Mouse (Mus musculus): ENCODE results near the gene Stn1. TPM values are rescaled to one million over a fixed set of nuclear protein-coding genes. Genes with fewer than 3 reads are reported as not detected.

The Stn1 gene
- polyA plus RNA-seq, 1 experiment from 2014 or later, result 30.9 TPM

- no peaks in the 10 kb centered on the region for H3K9me3 ChIP-seq (ENCODE audit: control insufficient read depth, low read length)
- ATAC-seq (ENCODE audit: low FRiP score), result no peak
- H3K9ac ChIP-seq, result no peak overlapping the region
- peaks cover 11% of the 10 kb centered on the region for H3K4me1 ChIP-seq (replicated peaks; ENCODE audit: control insufficient read depth, insufficient read depth, low read length)
- H3K4me2 ChIP-seq (replicated peaks), result no peak overlapping the region
- H3K27ac ChIP-seq, result no peak overlapping the region
- H3K4me3 ChIP-seq (replicated peaks; ENCODE audit: low read length), result no peak overlapping the region
- DNase-seq (ENCODE audit: low spot score), result peak; percentile 80
- no peaks in the 10 kb centered on the region for H3K36me3 ChIP-seq (replicated peaks; ENCODE audit: control insufficient read depth, insufficient read depth)
- no peaks in the 10 kb centered on the region for H3K27me3 ChIP-seq (ENCODE audit: control insufficient read depth, insufficient read depth, low read length)
- 53% methylated on average over 27 of the region's 27 CpGs for WGBS
These were observed 29.9 kb downstream of the Stn1 start for GRCm38 (mm10) chr19:47507128-47508121.

GRCm38 (mm10) chr19:47503625-47504024 lies 33.7 kb downstream of the Stn1 start:
- 61% methylated on average over 4 of the region's 4 CpGs for WGBS

GRCm38 (mm10) chr19:47502563-47502962 lies 34.7 kb downstream of the Stn1 start:
- no peak overlapping the region for H3K4me2 ChIP-seq (replicated peaks)
- no peaks in the 10 kb centered on the region for H3K27me3 ChIP-seq (ENCODE audit: control insufficient read depth, insufficient read depth, low read length)
- H3K9ac ChIP-seq, result no peak overlapping the region
- no peak overlapping the region for H3K4me3 ChIP-seq (replicated peaks; ENCODE audit: low read length)
- peak; percentile 65 for DNase-seq (ENCODE audit: low spot score)
- no peaks in the 10 kb centered on the region for H3K9me3 ChIP-seq (ENCODE audit: control insufficient read depth, low read length)
- WGBS, result 75% methylated on average over 8 of the region's 8 CpGs
- H3K4me1 ChIP-seq (replicated peaks; ENCODE audit: control insufficient read depth, insufficient read depth, low read length), result no peaks in the 10 kb centered on the region
- ATAC-seq (ENCODE audit: low FRiP score), result no peak
- H3K36me3 ChIP-seq (replicated peaks; ENCODE audit: control insufficient read depth, insufficient read depth), result no peaks in the 10 kb centered on the region
- no peak overlapping the region for H3K27ac ChIP-seq

More at GRCm38 (mm10) chr19:47503625-47504024, 33.7 kb downstream of the Stn1 start:
- no peak overlapping the region for H3K27ac ChIP-seq
- H3K27me3 ChIP-seq (ENCODE audit: control insufficient read depth, insufficient read depth, low read length), result no peaks in the 10 kb centered on the region
- no peak overlapping the region for H3K4me3 ChIP-seq (replicated peaks; ENCODE audit: low read length)
- no peaks in the 10 kb centered on the region for H3K9me3 ChIP-seq (ENCODE audit: control insufficient read depth, low read length)
- ATAC-seq (ENCODE audit: low FRiP score), result no peak
- peak; percentile 56 for DNase-seq (ENCODE audit: low spot score)
- H3K36me3 ChIP-seq (replicated peaks; ENCODE audit: control insufficient read depth, insufficient read depth), result no peaks in the 10 kb centered on the region
- no peak overlapping the region for H3K4me2 ChIP-seq (replicated peaks)
- no peaks in the 10 kb centered on the region for H3K4me1 ChIP-seq (replicated peaks; ENCODE audit: control insufficient read depth, insufficient read depth, low read length)
- H3K9ac ChIP-seq, result no peak overlapping the region

GRCm38 (mm10) chr19:47500389-47501011 lies 36.8 kb downstream of the Stn1 start:
- WGBS, result 67% methylated on average over 11 of the region's 11 CpGs

GRCm38 (mm10) chr19:47499841-47500240 lies 37.5 kb downstream of the Stn1 start:
- Histone ChIP-seq H3K4me3 (replicated peaks; ENCODE audit: low read length) (no peak overlapping the region), H3K4me1 (replicated peaks; ENCODE audit: control insufficient read depth, insufficient read depth, low read length) (no peaks in the 10 kb centered on the region), H3K9ac (no peak overlapping the region), H3K9me3 (ENCODE audit: control insufficient read depth, low read length) (no peaks in the 10 kb centered on the region), H3K36me3 (replicated peaks; ENCODE audit: control insufficient read depth, insufficient read depth) (no peaks in the 10 kb centered on the region), H3K4me2 (replicated peaks) (no peak overlapping the region), H3K27me3 (ENCODE audit: control insufficient read depth, insufficient read depth, low read length) (no peaks in the 10 kb centered on the region), H3K27ac (no peak overlapping the region)
- 86% methylated on average over 5 of the region's 5 CpGs for WGBS
- ATAC-seq (ENCODE audit: low FRiP score), result no peak
- DNase-seq (ENCODE audit: low spot score), result no peak

More at GRCm38 (mm10) chr19:47500389-47501011, 36.8 kb downstream of the Stn1 start:
- DNase-seq (ENCODE audit: low spot score) (no peak), ATAC-seq (ENCODE audit: low FRiP score) (no peak)
- Histone ChIP-seq H3K27me3 (ENCODE audit: control insufficient read depth, insufficient read depth, low read length) (no peaks in the 10 kb centered on the region), H3K27ac (no peak overlapping the region), H3K4me2 (replicated peaks) (no peak overlapping the region), H3K9ac (no peak overlapping the region), H3K36me3 (replicated peaks; ENCODE audit: control insufficient read depth, insufficient read depth) (no peaks in the 10 kb centered on the region), H3K9me3 (ENCODE audit: control insufficient read depth, low read length) (no peaks in the 10 kb centered on the region), H3K4me3 (replicated peaks; ENCODE audit: low read length) (no peak overlapping the region), H3K4me1 (replicated peaks; ENCODE audit: control insufficient read depth, insufficient read depth, low read length) (no peaks in the 10 kb centered on the region)

GRCm38 (mm10) chr19:47498942-47499341 lies 38.4 kb downstream of the Stn1 start:
- DNase-seq (ENCODE audit: low spot score) (no peak), ATAC-seq (ENCODE audit: low FRiP score) (no peak)
- 84% methylated on average over 4 of the region's 4 CpGs for WGBS
- no peaks in the 10 kb centered on the region for H3K9me3 ChIP-seq (ENCODE audit: control insufficient read depth, low read length)
- H3K4me1 ChIP-seq (replicated peaks; ENCODE audit: control insufficient read depth, insufficient read depth, low read length), result peaks cover 3% of the 10 kb centered on the region
- no peaks in the 10 kb centered on the region for H3K27me3 ChIP-seq (ENCODE audit: control insufficient read depth, insufficient read depth, low read length)
- H3K36me3 ChIP-seq (replicated peaks; ENCODE audit: control insufficient read depth, insufficient read depth), result no peaks in the 10 kb centered on the region
- H3K4me3 ChIP-seq (replicated peaks; ENCODE audit: low read length), result no peak overlapping the region
- H3K9ac ChIP-seq, result no peak overlapping the region
- no peak overlapping the region for H3K4me2 ChIP-seq (replicated peaks)
- H3K27ac ChIP-seq, result no peak overlapping the region

GRCm38 (mm10) chr19:47497736-47498135 lies 39.6 kb downstream of the Stn1 start:
- Histone ChIP-seq H3K27me3 (ENCODE audit: control insufficient read depth, insufficient read depth, low read length) (no peaks in the 10 kb centered on the region), H3K9ac (no peak overlapping the region), H3K4me3 (replicated peaks; ENCODE audit: low read length) (no peak overlapping the region), H3K36me3 (replicated peaks; ENCODE audit: control insufficient read depth, insufficient read depth) (no peaks in the 10 kb centered on the region), H3K4me1 (replicated peaks; ENCODE audit: control insufficient read depth, insufficient read depth, low read length) (peaks cover 15% of the 10 kb centered on the region), H3K9me3 (ENCODE audit: control insufficient read depth, low read length) (no peaks in the 10 kb centered on the region), H3K4me2 (replicated peaks) (no peak overlapping the region), H3K27ac (no peak overlapping the region)
- ATAC-seq (ENCODE audit: low FRiP score), result no peak
- 92% methylated on average over 6 of the region's 6 CpGs for WGBS
- DNase-seq (ENCODE audit: low spot score), result no peak

- Histone ChIP-seq H3K36me3 (replicated peaks; ENCODE audit: control insufficient read depth, insufficient read depth) (no peaks in the 10 kb centered on the region), H3K4me2 (replicated peaks) (no peak overlapping the region), H3K4me3 (replicated peaks; ENCODE audit: low read length) (no peak overlapping the region), H3K27me3 (ENCODE audit: control insufficient read depth, insufficient read depth, low read length) (no peaks in the 10 kb centered on the region), H3K4me1 (replicated peaks; ENCODE audit: control insufficient read depth, insufficient read depth, low read length) (peaks cover 19% of the 10 kb centered on the region), H3K27ac (no peak overlapping the region), H3K9me3 (ENCODE audit: control insufficient read depth, low read length) (no peaks in the 10 kb centered on the region), H3K9ac (no peak overlapping the region)
- WGBS, result 80% methylated on average over 9 of the region's 9 CpGs
- ATAC-seq (ENCODE audit: low FRiP score) (no peak), DNase-seq (ENCODE audit: low spot score) (no peak)
These were observed 40.0 kb downstream of the Stn1 start for GRCm38 (mm10) chr19:47497313-47497712.

All from hindbrain, embryonic 14.5 days (tissue).